Mouse (Mus musculus): ENCODE measurements around the gene Dyrk1a.

The Dyrk1a gene

GRCm38 (mm10) chr16:94714483-94714882, 144.7 kb downstream of the Dyrk1a start:
- no peak for DNase-seq (ENCODE audit: low read depth)

DNA sequence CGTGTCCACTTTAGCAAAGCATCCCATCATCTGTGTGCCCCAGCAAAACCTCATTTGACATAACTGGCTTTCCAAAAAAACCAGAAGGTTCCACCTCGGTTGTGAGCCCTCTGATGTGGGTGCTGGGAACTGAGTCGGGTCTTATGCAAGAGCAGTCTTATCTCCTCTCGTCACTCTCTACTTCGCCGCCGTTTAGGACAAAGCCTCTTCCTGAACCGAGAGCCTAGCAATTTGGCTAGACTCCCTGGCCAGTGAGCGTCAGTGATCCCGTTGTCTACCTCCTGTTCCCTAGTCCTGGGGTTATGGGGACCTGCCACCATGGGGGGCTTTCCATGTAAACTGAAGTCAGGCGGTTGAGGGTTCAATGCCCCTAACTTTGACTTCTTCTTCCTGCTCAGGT, 147.2 kb downstream of the Dyrk1a start:
- no peak for DNase-seq (ENCODE audit: low read depth)

DNA sequence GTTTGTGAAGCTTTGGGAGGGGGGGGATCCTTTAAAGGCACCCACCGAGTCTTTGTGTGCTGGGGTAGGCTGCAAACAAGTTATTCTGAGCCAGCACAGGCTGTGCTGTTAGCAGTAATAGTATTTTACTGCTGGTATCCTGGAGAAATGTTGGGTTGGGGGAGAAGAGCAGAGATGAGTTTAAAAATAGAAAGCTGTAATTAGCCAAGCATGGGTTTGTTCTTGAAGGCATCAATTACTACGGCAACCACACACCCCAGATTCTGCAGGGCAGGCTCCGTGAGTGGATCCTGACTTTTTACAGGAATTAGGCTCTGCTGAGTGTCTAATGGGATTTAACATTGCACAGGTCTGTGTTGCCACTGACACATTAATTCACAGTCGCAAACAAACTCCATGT, 149.1 kb downstream of the Dyrk1a start:
- no peak for DNase-seq (ENCODE audit: low read depth)

DNA sequence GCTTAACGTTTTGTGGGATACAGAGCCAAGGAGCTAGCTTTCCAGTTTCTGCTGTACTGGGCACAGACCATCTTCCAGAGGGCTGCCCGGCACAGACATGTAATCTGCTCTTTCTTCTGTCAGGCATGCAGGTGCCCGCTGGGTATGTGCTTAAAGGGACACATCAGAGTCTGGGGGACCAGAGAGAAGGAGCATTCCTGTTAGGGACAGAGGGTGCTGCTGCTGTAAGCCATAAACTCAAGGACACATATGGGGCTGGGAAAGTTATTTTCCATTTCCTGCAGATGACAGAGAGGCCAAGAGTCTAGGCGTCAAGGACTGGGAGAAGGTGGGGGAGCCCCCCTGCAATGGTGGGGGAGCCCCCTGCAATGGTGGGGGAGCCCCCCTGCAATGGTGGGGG, 149.7 kb downstream of the Dyrk1a start:
- no peak for DNase-seq (ENCODE audit: low read depth)

DNA sequence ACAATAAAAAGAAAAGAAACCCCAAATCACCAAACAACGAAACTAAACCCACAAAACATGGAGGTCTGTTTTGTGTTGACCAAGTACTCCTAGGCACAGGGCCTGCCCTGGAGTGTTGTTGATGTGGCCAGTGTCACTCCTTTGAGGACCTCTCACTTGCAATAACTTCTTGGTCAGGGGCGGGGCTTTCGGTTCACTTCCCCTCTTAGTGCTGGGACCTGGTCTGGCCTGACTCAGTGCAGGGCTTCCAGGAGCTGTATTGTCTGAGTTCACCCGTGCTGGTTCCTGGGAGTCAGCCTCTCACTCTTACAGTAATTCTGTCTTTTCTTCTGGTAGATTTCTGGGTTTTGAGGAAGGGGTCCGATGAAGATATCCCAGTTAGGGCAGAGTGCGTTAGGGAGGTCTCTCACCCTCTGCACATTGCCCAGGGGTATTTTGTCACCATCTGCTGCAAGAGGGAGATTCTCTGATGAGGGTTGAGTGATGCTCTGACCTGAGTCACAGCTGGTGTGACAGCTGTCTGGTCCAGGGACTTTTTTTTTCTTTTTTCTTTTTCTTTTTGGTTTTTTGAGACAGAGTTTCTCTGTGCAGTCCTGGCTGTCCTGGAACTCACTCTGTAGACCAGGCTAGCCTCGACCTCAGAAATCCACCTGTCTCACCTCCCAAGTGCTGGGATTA, 150.8 kb downstream of the Dyrk1a start:
- DNase-seq (ENCODE audit: low read depth) = no peak

- no peak for DNase-seq (ENCODE audit: low read depth)
These were observed 151.8 kb downstream of the Dyrk1a start for GRCm38 (mm10) chr16:94721549-94722006.

GRCm38 (mm10) chr16:94722936-94723335, 153.1 kb downstream of the Dyrk1a start:
- no peak for DNase-seq (ENCODE audit: low read depth)

DNA sequence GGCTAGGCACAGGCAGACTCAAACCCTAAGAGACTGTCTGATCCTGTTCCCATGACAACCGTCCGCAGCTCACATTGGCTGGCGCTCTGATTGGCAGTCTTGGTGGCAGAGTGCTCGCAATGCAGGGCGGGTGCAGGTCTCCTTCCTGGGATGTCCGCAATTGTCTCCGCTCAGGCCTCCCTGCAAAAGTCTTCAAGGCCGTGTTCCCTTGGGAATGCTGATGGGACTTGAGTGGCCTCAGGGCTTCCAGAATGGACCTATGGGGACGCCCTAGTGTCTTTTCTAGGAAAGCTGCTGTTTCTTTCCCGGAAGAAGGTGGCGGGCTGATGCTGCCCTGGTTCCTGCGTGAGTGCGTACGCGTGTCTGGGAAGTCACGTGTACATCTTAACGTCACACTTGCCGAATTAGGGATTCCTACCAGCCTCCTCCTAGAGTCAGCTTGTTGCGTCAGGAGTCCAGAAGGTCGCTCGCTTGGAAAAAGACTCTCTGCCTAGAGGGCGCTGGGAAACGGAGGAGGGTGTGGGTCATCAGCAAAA, 154.3 kb downstream of the Dyrk1a start:
- peak; percentile 62 for DNase-seq (ENCODE audit: low read depth)

DNA sequence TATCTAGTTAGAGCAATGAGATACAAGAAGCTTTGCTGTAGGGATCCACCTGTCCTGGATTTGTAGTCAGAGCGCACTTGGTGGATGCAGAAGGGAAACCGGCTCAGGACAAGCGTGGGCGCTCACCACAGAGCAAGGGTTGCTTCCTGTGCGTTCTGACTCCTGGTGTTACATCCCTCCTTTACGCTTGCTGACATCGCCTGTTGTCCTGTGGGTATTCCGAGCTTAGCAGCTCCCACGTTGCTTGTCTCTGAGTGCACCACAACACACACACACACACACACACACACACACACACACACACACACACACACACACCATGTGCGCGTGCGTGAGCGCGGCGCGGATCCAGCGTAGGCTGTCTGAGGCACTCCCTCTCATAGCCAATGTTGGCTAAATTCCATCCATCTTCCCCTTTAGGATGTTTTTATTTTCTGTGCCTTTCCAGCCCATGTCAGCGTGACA, 155.0 kb downstream of the Dyrk1a start:
- DNase-seq (ENCODE audit: low read depth) = no peak

DNA sequence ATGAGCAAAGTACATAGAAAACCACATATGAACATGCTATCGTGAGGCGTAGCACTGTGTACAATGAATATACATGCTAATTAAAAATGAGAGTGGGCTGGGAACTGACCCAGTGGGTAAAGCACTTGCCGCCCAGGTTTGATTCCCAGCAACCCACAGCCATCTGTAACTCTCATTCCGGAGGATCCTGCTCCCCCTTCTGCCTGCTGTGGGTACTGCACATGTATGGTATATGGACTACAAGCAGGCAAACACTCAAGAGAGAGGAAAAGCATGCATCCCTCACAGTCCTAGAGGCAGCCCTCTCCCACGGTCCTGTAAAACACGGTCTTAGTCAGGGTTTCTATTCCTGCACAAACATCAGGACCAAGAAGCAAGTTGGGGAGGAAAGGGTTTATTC, 159.4 kb downstream of the Dyrk1a start:
- no peak for DNase-seq (ENCODE audit: low read depth)

GRCm38 (mm10) chr16:94731027-94731426, 161.2 kb downstream of the Dyrk1a start:
- DNase-seq (ENCODE audit: low read depth) = no peak

DNA sequence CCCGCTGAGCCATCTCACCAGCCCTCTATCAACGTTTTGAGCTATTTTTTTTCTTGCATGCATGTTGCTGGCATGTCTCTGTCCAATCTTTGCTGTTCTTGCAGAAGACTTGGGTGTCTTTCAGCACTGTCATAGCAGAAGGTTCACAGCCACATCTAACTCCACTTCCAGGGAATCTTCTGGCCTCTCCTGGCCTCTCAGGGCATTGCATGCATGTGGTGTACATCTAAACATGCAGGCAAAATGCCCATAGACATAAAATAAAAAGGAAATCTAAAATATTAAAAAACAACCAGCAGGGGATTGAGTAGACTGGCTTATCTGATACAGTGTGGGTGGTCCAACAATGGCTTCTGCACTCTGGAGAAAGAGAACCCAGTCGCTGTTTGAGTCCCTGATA, 165.7 kb downstream of the Dyrk1a start:
- peak; percentile 28 for DNase-seq (ENCODE audit: low read depth)

GRCm38 (mm10) chr16:94736462-94737358, 166.9 kb downstream of the Dyrk1a start:
- no peak for DNase-seq (ENCODE audit: low read depth)

- peak; percentile 73 for DNase-seq (ENCODE audit: low read depth)
These were observed 167.5 kb downstream of the Dyrk1a start for GRCm38 (mm10) chr16:94737359-94737687.

DNA sequence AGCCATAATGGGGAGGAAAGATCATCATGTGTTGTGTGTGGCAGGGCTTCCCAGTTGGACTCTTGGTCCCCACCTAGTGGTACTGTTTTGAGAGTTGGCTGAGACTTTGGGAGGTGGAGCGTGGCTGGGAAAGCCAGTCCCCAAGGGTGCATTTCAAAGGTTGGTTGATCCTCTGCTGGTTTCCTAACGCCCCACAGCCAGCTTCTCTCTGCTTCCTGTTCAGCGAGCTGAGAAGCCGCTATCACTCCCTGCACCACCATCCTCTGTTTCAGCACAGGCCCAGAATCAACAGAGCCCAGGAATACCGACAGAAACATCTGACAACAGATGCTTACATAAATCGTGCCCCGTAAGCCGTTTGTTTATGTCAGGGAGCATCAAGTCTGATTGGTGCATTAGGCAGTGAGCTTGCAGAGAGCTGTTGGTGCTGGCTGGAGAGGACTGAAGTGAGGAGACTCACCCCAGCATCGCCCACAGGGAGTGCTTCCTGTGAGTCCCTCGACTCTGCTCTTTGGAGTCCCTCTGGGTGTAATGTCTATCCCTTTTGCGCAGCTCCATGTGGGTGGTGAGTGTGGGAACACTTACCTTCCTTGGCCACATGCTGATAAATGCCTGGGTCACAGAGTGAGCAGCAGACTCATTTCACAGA, 174.2 kb downstream of the Dyrk1a start:
- peak; percentile 73 for DNase-seq (ENCODE audit: low read depth)

GRCm38 (mm10) chr16:94745016-94745415, 175.2 kb downstream of the Dyrk1a start:
- DNase-seq (ENCODE audit: low read depth) = peak; percentile 40

Data from NIH3T3 (cell line).